Mouse (Mus musculus) kidney, postnatal 25 days (tissue): ENCODE data around the gene Csnk2a2.
A peak's percentile ranks its signal among the peaks of the same experiment; 100 is the strongest.

Experiments used
- DNase-seq, 2 experiments: peaks; one replicate each; pipeline ENCODE4 v3.0.0; 2021; ENCODE audit warnings: mixed read lengths in 2 of 2

The Csnk2a2 gene

DNA sequence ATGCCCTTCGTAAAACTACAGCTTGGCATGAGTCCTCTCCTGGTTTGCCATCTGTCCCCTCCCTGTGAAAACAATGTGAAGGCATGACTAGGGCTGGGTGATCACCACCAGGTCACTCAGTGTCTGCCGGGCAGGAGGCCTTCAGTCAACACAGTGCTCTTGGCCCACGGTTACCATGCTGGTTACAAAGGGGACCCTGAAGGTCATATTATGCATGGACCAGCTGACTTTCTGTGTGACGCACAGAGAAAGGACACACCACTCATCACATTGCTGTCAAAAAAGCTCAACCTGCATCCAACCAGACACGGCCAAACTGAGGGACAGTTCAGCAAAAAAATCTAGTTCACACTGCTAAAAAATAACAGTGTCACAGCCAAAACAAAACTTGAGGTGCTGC lies at the start of gene Csnk2a2:
TSS of gene Csnk2a2 (minus strand) at position 34 of the 400 bp plus-strand sequence.
- DNase-seq, result no peak

DNA sequence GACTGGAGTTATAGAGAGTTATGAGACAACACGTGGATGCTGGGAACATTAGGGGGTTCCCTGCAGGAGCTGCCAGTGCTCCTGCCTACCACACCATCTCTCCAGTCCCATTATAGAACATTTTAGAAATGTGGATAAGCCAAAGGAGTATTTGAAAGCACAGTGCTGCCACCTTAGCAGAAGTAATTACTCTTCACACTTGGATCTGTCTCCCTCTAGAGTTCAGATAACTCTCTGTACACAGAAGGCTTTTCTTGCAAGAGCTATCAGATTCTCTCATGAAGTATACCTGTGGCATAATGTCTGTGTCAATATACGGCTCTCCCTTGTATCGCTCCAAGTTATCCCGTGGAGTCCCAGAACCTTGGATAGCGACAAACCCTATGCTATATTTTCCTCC lies 49.6 kb upstream of the Csnk2a2 start:
- DNase-seq, result no peak

- DNase-seq, result peak; percentile 44 to 67
These were observed 43.9 kb upstream of the Csnk2a2 start, which contains the start of gene Ccdc113 for GRCm38 (mm10) chr8:95533584-95534387. Gene Ccdc113 (plus strand): TSS chr8:95534085.

- no peak for DNase-seq
These were observed 42.4 kb upstream of the Csnk2a2 start for GRCm38 (mm10) chr8:95532206-95532605.

- no peak for DNase-seq
These were observed 39.0 kb upstream of the Csnk2a2 start for GRCm38 (mm10) chr8:95528750-95529310.

- no peak for DNase-seq
These were observed 38.4 kb upstream of the Csnk2a2 start for GRCm38 (mm10) chr8:95528194-95528593.

DNA sequence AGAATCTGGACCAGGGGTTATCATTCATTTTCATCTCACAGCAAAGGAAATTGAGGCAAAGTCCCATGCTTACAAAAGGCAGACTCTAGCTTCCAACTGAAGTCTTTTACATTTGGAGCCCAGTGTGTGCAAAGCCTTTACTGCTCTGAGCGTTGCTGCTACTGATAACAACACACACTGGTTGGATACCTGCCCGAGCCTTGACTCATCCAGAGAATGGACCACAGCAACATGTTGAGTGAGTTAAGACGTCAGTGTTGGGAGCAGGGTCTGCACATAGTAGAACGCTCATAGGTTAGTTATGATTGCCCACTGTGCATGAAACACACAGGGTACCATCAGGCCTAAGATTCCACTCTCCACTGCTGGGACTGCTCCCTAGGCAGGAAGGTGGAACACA lies 34.2 kb upstream of the Csnk2a2 start:
- no peak for DNase-seq

DNA sequence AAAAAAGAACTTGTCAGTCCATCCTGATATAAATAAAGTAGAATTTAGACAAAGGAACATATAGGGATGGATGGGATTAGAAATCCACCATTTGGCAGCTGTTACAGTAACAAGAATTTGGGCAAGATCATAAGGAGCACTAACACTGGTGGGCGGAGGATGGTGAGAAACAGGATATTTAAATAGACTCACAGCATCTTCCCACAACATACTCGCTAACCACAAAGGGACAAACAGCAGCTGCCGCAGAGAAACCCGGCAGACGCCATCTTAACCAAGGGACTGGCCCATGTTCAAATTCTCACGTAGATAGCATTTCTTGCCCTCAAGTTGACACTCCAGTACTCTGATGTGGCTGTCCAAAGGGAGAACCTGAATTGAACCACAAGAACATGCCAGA lies 27.1 kb upstream of the Csnk2a2 start:
- no peak for DNase-seq

GRCm38 (mm10) chr8:95513219-95513618 lies 23.4 kb upstream of the Csnk2a2 start:
- DNase-seq, result no peak

GRCm38 (mm10) chr8:95512257-95512656 lies 22.4 kb upstream of the Csnk2a2 start:
- DNase-seq, result no peak

- no peak for DNase-seq
These were observed 16.4 kb upstream of the Csnk2a2 start for GRCm38 (mm10) chr8:95506245-95506644.

GRCm38 (mm10) chr8:95505606-95506005 lies 15.8 kb upstream of the Csnk2a2 start:
- no peak for DNase-seq

- DNase-seq, result no peak
These were observed 15.0 kb upstream of the Csnk2a2 start for GRCm38 (mm10) chr8:95504835-95505234.

- no peak for DNase-seq
These were observed 12.6 kb upstream of the Csnk2a2 start for GRCm38 (mm10) chr8:95502431-95502830.

DNA sequence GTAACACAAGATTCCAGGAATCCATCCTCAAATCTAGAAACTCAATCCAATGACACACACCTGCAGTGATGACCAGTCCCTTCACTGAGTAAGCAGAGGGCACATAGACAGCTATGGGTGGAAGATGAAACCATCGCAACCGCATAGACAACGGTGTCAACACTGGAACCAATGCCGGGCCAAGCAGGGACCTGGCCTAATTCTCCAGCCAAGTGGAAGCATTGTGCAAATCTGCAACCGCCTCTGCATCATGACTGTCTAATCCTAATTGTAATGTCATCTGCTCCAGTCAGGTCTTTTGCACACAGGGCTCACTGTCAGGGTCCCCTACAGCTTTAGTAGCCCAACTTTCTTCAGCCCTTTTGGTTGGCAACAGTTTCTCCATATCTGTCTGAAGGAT lies 10.6 kb upstream of the Csnk2a2 start:
- DNase-seq, result no peak

DNA sequence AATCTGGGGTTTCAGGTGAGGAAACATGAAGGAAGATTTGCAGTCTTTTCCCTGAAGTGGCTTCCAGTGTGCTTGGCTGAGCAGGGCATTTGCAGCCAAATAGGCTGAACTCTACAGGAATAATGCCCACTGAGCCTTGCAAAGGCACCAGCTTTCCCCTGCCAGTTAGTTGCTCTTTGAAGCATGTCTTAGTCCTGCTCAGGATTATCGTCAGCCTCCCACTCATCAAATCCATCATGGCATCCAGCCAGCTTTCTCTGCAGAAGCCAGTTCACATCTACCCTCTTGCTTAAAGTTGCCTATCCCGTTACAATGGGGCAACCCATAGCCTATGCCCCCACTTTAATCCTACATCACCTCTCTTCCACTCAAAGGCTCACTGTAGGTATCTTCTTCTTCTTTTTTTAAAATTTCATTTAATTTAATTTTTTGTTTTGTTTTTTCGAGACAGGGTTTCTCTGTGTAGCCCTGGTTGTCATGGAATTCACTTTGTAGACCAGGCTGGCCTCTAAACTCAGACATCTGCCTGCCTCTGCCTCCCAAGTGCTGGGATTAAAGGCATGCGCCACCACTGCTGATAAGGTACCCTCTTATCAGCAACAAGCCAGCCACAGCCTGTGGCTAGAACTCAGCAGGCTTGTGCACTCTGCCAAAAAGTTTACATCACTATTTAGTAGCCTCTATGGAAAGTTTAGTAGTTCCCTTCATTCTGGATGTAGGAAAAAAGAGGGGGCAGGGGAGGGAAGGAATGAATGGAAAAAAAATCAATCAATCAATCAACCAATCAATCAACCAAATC lies 9.6 kb upstream of the Csnk2a2 start:
- peak in 1 of 2 experiments; percentile 27 for DNase-seq

DNA sequence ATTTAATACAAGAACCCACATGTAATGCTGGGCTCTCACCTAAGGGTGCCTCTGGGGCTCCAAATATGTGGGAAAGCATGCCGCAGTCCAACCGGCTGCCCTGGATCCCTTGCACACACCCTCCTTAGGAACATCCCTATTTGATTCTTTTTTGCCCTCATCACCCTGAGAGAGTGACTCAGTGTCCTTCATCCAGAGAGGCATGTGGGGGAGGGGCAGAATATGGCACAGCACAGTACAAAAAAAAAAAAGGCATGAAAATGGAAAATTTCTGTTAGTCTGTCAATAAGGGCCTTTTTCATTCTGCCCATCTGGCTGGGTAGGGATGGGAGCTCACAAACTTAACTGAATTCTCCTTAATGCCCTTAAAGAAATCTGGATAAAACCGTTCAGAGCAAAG lies 8.0 kb upstream of the Csnk2a2 start:
- no peak for DNase-seq

GRCm38 (mm10) chr8:95496420-95496819 lies 6.6 kb upstream of the Csnk2a2 start:
- DNase-seq, result no peak

- no peak for DNase-seq
These were observed 5.6 kb upstream of the Csnk2a2 start for GRCm38 (mm10) chr8:95495444-95495843.

- no peak for DNase-seq
These were observed 2.2 kb upstream of the Csnk2a2 start for GRCm38 (mm10) chr8:95492057-95492456.

DNA sequence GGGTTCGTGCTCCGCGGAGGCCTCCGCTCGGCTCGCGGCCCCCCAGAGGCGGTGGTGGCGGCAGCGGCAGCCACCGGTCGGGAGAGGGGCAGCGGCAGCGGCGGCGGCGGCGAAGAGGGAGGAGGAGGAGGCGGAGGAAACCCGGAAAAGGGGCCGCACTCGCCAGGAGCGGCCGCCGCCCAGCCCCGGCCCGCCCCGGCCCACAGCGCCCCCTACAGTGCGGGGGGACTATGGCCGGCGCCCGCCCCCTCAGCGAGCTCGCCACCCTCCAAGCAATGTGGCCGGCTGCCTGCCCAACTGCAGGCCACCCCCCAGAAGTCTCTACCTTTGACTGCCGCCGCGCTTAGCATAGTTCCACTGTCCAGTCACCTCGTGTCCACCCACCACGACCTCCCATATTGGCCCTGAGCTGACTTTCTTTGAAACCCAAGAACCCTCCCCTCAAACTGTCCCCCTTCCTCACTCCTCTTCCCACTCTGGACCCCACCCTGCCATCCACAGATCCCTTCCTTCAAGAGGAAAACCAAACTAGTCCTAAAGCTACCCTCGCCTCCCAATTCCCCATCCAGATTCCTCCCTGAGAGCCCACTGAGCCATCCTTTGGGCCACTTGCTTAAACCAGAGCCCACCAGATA lies 1.0 kb downstream of the Csnk2a2 start:
- peak; percentile 83 to 91 for DNase-seq

DNA sequence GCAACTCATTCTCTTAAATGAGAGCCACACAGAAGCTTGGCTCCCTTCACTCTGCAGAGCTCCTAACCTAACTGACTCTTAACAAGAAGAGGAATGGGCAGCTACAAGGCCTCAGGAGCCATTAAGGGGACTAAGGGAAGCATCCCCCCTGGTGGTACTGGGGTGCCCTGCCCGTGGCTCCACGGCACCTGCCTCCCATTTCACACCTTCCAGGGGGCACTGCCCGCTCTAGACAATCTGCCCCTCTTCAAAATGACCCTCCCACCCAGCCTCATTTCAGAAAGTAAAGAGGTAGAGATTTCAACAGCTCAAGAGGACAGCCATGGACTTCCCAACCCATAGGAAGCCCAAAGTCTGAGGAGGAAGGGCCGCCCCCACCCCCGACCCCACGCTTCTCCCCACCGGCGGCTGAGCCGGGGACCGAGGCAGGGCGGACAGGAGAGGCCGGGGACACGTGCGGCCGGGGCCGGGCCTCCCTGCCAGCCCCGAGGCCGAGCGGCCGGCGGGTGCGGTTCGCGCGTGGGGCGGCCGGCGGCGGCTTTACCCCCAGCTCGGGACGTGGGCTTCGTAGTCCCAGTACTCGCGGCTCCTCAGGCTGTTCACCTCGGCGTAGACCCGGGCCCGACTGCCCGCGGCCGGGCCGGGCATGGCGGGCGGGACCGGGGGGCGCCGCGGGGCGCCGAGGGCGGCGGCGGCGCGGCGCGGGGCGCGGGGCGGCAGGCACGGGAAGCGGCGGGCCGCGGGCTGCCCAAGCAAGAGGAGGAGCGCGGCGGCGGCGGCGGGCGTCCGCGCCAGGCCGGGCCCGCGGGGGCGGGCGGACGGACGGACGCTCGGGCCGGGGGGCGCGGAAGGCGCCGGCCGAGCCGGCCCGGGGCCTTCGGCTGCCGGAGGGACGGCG lies 1.8 kb downstream of the Csnk2a2 start:
- no peak for DNase-seq
